Comparison of ENCODE assay signal across 8 mouse cellular contexts in genomic region chr15:80233733-80234509, GRCm38 (mm10). TPM values are rescaled to one million over a fixed set of nuclear protein-coding genes. Genes with fewer than 3 reads are reported as not detected.
DNase-seq lines count a peak whose midpoint lies in the region; ATAC-seq lines count a peak whose summit lies in the region.

Gene Mief1 (plus strand): TSS chr15:80234018.

- peak within 1 kb of the TSS; percentile 84 for H3K4me2 ChIP-seq in heart, embryonic 14.5 days (ENCODE audit: low read length)
- peak within 1 kb of the TSS; percentile 76 for H3K4me2 ChIP-seq in liver, embryonic 13.5 days
- H3K4me2 ChIP-seq in stomach, embryonic 16.5 days (ENCODE audit: low read depth, low read length), result peak within 1 kb of the TSS; percentile 93

- 0% methylated on average over 58 of the region's 67 CpGs for WGBS in heart, embryonic 14.5 days
- under 1% methylated on average over 67 of the region's 67 CpGs for WGBS in liver, embryonic 13.5 days (ENCODE audit: insufficient replicate concordance)
- WGBS in stomach, embryonic 16.5 days, result under 1% methylated on average over 67 of the region's 67 CpGs

- H3K9ac ChIP-seq in heart, embryonic 14.5 days (ENCODE audit: low read length), result peak within 1 kb of the TSS; percentile 88
- H3K9ac ChIP-seq in liver, embryonic 13.5 days, result peak within 1 kb of the TSS; percentile 94
- peak within 1 kb of the TSS; percentile 81 for H3K9ac ChIP-seq in stomach, embryonic 16.5 days (ENCODE audit: low read length)

- no peaks in the 10 kb centered on the region for H3K27me3 ChIP-seq in heart, embryonic 14.5 days (ENCODE audit: control insufficient read depth, insufficient read depth, low read length)
- no peaks in the 10 kb centered on the region for H3K27me3 ChIP-seq in liver, embryonic 13.5 days
- no peaks in the 10 kb centered on the region for H3K27me3 ChIP-seq in stomach, embryonic 16.5 days (ENCODE audit: control insufficient read depth, insufficient read depth, low read length)

- peak; percentile 100 for DNase-seq in CD4-positive, CD25-positive, alpha-beta regulatory T cell, adult 2 months (ENCODE audit: low read depth, low spot score)
- DNase-seq in fibroblast of lung, adult 2 months (ENCODE audit: low read depth), result peak; percentile 92
- peak; percentile 99 for DNase-seq in kidney, postnatal 14 days
- peak; percentile 99 for DNase-seq in liver, embryonic 13.5 days
- peak; percentile 94 for DNase-seq in neural tube, embryonic 10.5 days (ENCODE audit: extremely low spot score, low spot score)

- peak within 1 kb of the TSS; percentile 66 for H3K27ac ChIP-seq in brown adipose tissue, adult 24 weeks (replicated peaks; ENCODE audit: low read depth, low read length)
- H3K27ac ChIP-seq in heart, embryonic 14.5 days (replicated peaks in 1 of 2; ENCODE audit: control insufficient read depth in 1 of 2, insufficient read depth in 1 of 2, low read depth in 2 of 2, low read length in 2 of 2), result peak within 1 kb of the TSS; percentile 57 to 81
- H3K27ac ChIP-seq in liver, embryonic 13.5 days, result peak within 1 kb of the TSS; percentile 90
- H3K27ac ChIP-seq in stomach, embryonic 16.5 days (ENCODE audit: low read length), result peak within 1 kb of the TSS; percentile 89

- peak; percentile 97 for ATAC-seq in heart, embryonic 14.5 days (ENCODE audit: insufficient number of reproducible peaks, insufficient read depth, low FRiP score, low read depth)
- ATAC-seq in liver, embryonic 13.5 days (ENCODE audit: low read depth), result peak; percentile 97
- ATAC-seq in stomach, embryonic 16.5 days (ENCODE audit: insufficient read depth, low FRiP score), result peak; percentile 98

- H3K36me3 ChIP-seq in heart, embryonic 14.5 days (ENCODE audit: control insufficient read depth, insufficient read depth, low read length), result peaks cover 34% of the 10 kb centered on the region
- peaks cover 37% of the 10 kb centered on the region for H3K36me3 ChIP-seq in liver, embryonic 13.5 days
- H3K36me3 ChIP-seq in stomach, embryonic 16.5 days (ENCODE audit: control insufficient read depth, insufficient read depth, low read length), result peaks cover 3% of the 10 kb centered on the region

- peak within 1 kb of the TSS; percentile 82 for H3K4me3 ChIP-seq in brown adipose tissue, adult 24 weeks (ENCODE audit: insufficient read depth, low read depth, low read length)
- peak within 1 kb of the TSS; percentile 75 to 83 for H3K4me3 ChIP-seq in heart, embryonic 14.5 days (ENCODE audit: control insufficient read depth in 1 of 2, insufficient read depth in 1 of 2, low read depth in 1 of 2, low read length in 2 of 2)
- H3K4me3 ChIP-seq in liver, embryonic 13.5 days (replicated peaks), result peak within 1 kb of the TSS; percentile 95
- H3K4me3 ChIP-seq in stomach, embryonic 16.5 days (replicated peaks; ENCODE audit: low read length), result peak within 1 kb of the TSS; percentile 63

- no peaks in the 10 kb centered on the region for H3K4me1 ChIP-seq in brown adipose tissue, adult 24 weeks (ENCODE audit: control insufficient read depth, insufficient read depth, insufficient read length, low read length)
- peaks cover 0 to 17% of the 10 kb centered on the region in 2 experiments; a peak in 2 of 4 replicates for H3K4me1 ChIP-seq in heart, embryonic 14.5 days (ENCODE audit: control insufficient read depth in 2 of 2, insufficient read depth in 2 of 2, low read length in 2 of 2)
- peaks cover 45% of the 10 kb centered on the region for H3K4me1 ChIP-seq in liver, embryonic 13.5 days (replicated peaks)
- peaks cover 10% of the 10 kb centered on the region for H3K4me1 ChIP-seq in stomach, embryonic 16.5 days (ENCODE audit: control insufficient read depth, insufficient read depth, low read length)

- no peaks in the 10 kb centered on the region for H3K9me3 ChIP-seq in heart, embryonic 14.5 days (ENCODE audit: control insufficient read depth, low read length)
- H3K9me3 ChIP-seq in liver, embryonic 13.5 days (replicated peaks), result no peaks in the 10 kb centered on the region
- no peaks in the 10 kb centered on the region for H3K9me3 ChIP-seq in stomach, embryonic 16.5 days (replicated peaks; ENCODE audit: control insufficient read depth, low read length)

RNA-seq across cellular contexts. Expression of gene Mief1, which starts in this region (rescaled TPM):
- polyA plus RNA-seq in brown adipose tissue, adult 24 weeks (2012; ENCODE audit: insufficient read depth, insufficient read length, missing spikeins), result 15.4 and 16.0 TPM in 2 replicates
- 27.6 and 28.1 TPM in 2 replicates for polyA plus RNA-seq in heart, embryonic 14.5 days (2014; fragmentation: Nextera tagmentation; extraction: Ambion mirVana)
- polyA plus RNA-seq in liver, embryonic 13.5 days (2015; fragmentation: Nextera tagmentation; extraction: Ambion mirVana), result 18.4 and 21.5 TPM in 2 replicates
- polyA plus RNA-seq in stomach, embryonic 16.5 days (2015; fragmentation: Nextera tagmentation; extraction: Ambion mirVana), result 29.3 and 30.4 TPM in 2 replicates

Comparison
In these comparisons a context has a peak if more than half of its experiments do, and no peak if none do; other contexts are left out.
1. Peak in every context shown above with its lines: DNase-seq, ATAC-seq, H3K4me3 ChIP-seq and H3K27ac ChIP-seq.